Mouse (Mus musculus): ENCODE results near the gene Hecw1. TPM values are rescaled to one million over a fixed set of nuclear protein-coding genes. Genes with fewer than 3 reads are reported as not detected.

The Hecw1 gene
- polyA plus RNA-seq, 1 experiment from 2014 or later: not detected

DNA sequence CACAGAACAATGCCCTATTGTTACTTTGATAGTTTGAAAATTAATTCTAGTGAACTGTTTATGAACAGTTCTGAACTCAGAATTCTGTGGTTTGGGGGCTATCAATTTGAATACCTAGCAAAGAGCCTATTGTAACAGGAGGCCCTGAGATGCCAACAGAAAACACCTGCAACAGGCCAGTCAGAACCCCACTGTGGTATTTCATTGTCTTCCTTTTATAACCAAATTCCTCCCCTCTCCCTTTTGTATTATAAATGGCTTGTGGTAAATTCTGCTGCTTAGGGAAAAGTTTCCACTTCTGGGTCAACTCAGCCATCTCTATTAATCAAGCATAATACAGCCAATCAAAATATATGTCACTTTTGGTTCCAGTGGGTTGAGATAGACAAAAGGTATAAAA, 83.5 kb downstream of the Hecw1 start:
- no peak overlapping the region for H3K27ac ChIP-seq (ENCODE audit: low read depth, low read length)
- no peaks in the 10 kb centered on the region for H3K36me3 ChIP-seq (ENCODE audit: control insufficient read depth, insufficient read depth, low read length)
- no peak for ATAC-seq (ENCODE audit: low FRiP score, low TSS enrichment)
- H3K9ac ChIP-seq (ENCODE audit: low read depth, low read length): no peak overlapping the region
- H3K27me3 ChIP-seq (ENCODE audit: control insufficient read depth, insufficient read depth, low read length): no peaks in the 10 kb centered on the region
- H3K4me1 ChIP-seq (ENCODE audit: control insufficient read depth, insufficient read depth, low read length): no peaks in the 10 kb centered on the region
- no peaks in the 10 kb centered on the region for H3K9me3 ChIP-seq (ENCODE audit: control insufficient read depth, low read length)
- H3K4me2 ChIP-seq (replicated peaks; ENCODE audit: low read depth, low read length): no peak overlapping the region
- no peak overlapping the region for H3K4me3 ChIP-seq (ENCODE audit: low read length)

DNA sequence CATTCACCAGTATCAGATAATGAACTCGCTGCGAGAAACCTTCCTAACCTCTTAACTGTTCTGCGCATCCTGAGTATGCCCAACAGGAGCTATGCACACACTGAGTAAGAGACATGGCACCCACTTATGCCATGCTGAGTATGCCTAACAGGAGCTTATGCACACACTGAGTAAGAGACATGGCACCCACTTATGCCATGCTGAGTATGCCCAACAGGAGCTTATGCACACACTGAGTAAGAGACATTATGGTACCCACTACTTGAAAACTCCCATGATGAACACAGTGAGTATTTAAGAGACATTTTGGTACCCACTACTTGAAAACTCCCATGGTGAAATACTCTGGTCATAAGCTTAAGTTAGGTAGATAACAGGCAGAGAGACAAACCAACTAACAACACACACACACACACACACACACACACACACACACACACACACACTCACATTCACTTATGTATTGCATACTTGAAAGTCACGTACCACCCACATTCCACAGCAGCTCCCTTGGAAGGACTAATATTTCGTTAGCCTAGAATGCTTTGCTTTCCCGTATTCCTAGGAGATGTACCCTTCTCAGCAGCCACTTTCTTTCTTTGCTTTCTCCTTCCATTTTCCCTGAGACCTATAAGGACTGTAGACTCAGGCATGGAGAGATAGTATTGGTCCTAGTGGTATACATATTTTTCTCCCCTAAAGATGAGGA, 94.0 kb downstream of the Hecw1 start:
- no peak for ATAC-seq (ENCODE audit: low FRiP score, low TSS enrichment)
- Histone ChIP-seq H3K27me3 (ENCODE audit: control insufficient read depth, insufficient read depth, low read length) (no peaks in the 10 kb centered on the region), H3K4me1 (ENCODE audit: control insufficient read depth, insufficient read depth, low read length) (no peaks in the 10 kb centered on the region), H3K9ac (ENCODE audit: low read depth, low read length) (no peak overlapping the region), H3K4me3 (ENCODE audit: low read length) (no peak overlapping the region), H3K36me3 (ENCODE audit: control insufficient read depth, insufficient read depth, low read length) (no peaks in the 10 kb centered on the region), H3K9me3 (ENCODE audit: control insufficient read depth, low read length) (no peaks in the 10 kb centered on the region), H3K4me2 (replicated peaks; ENCODE audit: low read depth, low read length) (no peak overlapping the region), H3K27ac (ENCODE audit: low read depth, low read length) (no peak overlapping the region)
- 91% methylated on average over 6 of the region's 6 CpGs for WGBS

DNA sequence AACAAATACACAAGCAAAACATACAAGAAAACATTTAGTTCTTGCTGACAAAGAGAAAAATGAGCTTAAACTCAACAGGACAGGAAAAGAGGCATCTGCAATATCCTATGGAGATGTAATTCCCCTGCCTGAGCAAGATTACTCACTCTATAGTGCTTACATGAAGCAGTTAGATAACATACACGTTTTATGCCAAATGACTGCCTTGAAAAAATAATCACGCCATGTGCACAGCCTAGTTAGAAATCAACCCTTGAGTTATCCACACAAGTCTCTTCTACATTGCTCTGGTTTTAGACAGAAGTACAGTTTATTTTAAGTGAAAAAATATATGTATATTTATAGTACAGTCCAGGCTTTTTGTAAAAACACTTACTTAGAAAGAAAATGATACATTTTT, 98.2 kb downstream of the Hecw1 start:
- Histone ChIP-seq H3K4me2 (replicated peaks; ENCODE audit: low read depth, low read length) (no peak overlapping the region), H3K4me3 (ENCODE audit: low read length) (no peak overlapping the region), H3K36me3 (ENCODE audit: control insufficient read depth, insufficient read depth, low read length) (no peaks in the 10 kb centered on the region), H3K27ac (ENCODE audit: low read depth, low read length) (no peak overlapping the region), H3K9me3 (ENCODE audit: control insufficient read depth, low read length) (no peaks in the 10 kb centered on the region), H3K4me1 (ENCODE audit: control insufficient read depth, insufficient read depth, low read length) (no peaks in the 10 kb centered on the region), H3K27me3 (ENCODE audit: control insufficient read depth, insufficient read depth, low read length) (no peaks in the 10 kb centered on the region), H3K9ac (ENCODE audit: low read depth, low read length) (no peak overlapping the region)
- WGBS: 85% methylated on average over 2 of the region's 2 CpGs
- ATAC-seq (ENCODE audit: low FRiP score, low TSS enrichment): no peak

DNA sequence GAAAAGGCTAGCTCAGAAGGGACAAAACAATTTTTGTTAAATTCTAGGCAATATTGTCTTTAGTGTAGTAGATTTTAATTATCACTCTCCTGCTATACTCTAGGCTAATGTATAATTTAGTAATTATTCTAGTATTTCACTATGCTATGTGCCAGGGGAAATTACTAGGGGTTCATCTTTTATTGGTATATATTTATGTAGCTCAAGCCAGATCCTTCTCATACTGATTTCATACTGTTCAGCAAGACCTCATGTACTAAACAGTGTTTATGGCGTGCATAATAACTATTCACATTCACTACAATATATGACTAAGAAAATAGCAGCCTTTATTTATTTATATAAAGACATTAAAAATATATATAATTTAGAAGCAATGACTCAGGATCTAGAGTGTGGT, 109.6 kb downstream of the Hecw1 start:
- Histone ChIP-seq H3K9ac (ENCODE audit: low read depth, low read length) (no peak overlapping the region), H3K4me3 (ENCODE audit: low read length) (no peak overlapping the region), H3K9me3 (ENCODE audit: control insufficient read depth, low read length) (no peaks in the 10 kb centered on the region), H3K36me3 (ENCODE audit: control insufficient read depth, insufficient read depth, low read length) (no peaks in the 10 kb centered on the region), H3K4me1 (ENCODE audit: control insufficient read depth, insufficient read depth, low read length) (no peaks in the 10 kb centered on the region), H3K27ac (ENCODE audit: low read depth, low read length) (no peak overlapping the region), H3K27me3 (ENCODE audit: control insufficient read depth, insufficient read depth, low read length) (no peaks in the 10 kb centered on the region), H3K4me2 (replicated peaks; ENCODE audit: low read depth, low read length) (no peak overlapping the region)
- 80% methylated on average over 1 of the region's 1 CpGs for WGBS
- no peak for ATAC-seq (ENCODE audit: low FRiP score, low TSS enrichment)

DNA sequence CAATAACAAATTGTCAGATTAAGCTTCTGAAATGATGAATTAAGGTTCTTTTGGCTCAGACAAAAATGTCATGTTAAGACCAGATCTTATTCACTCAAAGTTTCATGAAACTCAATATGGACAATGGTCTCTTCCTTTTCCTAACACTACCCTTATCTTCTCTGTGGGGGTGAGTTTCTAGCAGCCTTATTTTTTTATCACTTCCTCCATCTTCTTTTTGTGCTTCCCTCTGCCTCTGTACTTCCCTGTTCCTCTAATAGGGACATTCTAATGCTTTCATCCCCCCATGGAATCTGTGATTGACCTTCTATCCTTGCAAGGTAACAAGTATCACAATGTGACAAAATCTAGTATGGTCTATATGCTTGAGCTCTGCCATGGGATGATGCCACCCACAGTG, 148.6 kb downstream of the Hecw1 start:
- no peaks in the 10 kb centered on the region for H3K36me3 ChIP-seq (ENCODE audit: control insufficient read depth, insufficient read depth, low read length)
- H3K4me1 ChIP-seq (ENCODE audit: control insufficient read depth, insufficient read depth, low read length): no peaks in the 10 kb centered on the region
- ATAC-seq (ENCODE audit: low FRiP score, low TSS enrichment): no peak
- no peak overlapping the region for H3K9ac ChIP-seq (ENCODE audit: low read depth, low read length)
- no peaks in the 10 kb centered on the region for H3K9me3 ChIP-seq (ENCODE audit: control insufficient read depth, low read length)
- H3K27me3 ChIP-seq (ENCODE audit: control insufficient read depth, insufficient read depth, low read length): no peaks in the 10 kb centered on the region
- no peak overlapping the region for H3K4me2 ChIP-seq (replicated peaks; ENCODE audit: low read depth, low read length)
- H3K4me3 ChIP-seq (ENCODE audit: low read length): no peak overlapping the region
- H3K27ac ChIP-seq (ENCODE audit: low read depth, low read length): no peak overlapping the region

DNA sequence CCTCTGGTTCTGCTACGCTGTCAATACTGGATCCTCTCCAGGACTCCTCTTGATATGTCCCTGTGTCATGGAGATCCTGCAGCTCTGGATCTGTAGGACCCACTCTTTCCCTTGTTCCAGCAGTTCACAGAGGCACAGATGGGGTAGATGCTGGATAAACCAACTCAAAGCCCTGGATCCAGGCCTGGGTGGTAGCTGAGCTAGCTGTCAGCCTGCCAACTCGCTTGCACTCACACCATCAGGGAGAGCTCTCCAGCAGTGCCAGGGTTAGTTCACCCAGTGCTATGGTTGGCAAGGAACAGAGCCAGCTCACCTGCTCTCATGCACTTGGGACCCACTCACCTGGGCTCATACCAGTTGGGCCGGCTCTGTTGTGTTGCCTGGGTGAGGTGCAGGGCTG, 157.5 kb downstream of the Hecw1 start:
- Histone ChIP-seq H3K9ac (ENCODE audit: low read depth, low read length) (no peak overlapping the region), H3K9me3 (ENCODE audit: control insufficient read depth, low read length) (no peaks in the 10 kb centered on the region), H3K27me3 (ENCODE audit: control insufficient read depth, insufficient read depth, low read length) (no peaks in the 10 kb centered on the region), H3K36me3 (ENCODE audit: control insufficient read depth, insufficient read depth, low read length) (no peaks in the 10 kb centered on the region), H3K4me1 (ENCODE audit: control insufficient read depth, insufficient read depth, low read length) (no peaks in the 10 kb centered on the region), H3K4me2 (replicated peaks; ENCODE audit: low read depth, low read length) (no peak overlapping the region), H3K27ac (ENCODE audit: low read depth, low read length) (no peak overlapping the region), H3K4me3 (ENCODE audit: low read length) (no peak overlapping the region)
- ATAC-seq (ENCODE audit: low FRiP score, low TSS enrichment): no peak
- 96% methylated on average over 3 of the region's 3 CpGs for WGBS

DNA sequence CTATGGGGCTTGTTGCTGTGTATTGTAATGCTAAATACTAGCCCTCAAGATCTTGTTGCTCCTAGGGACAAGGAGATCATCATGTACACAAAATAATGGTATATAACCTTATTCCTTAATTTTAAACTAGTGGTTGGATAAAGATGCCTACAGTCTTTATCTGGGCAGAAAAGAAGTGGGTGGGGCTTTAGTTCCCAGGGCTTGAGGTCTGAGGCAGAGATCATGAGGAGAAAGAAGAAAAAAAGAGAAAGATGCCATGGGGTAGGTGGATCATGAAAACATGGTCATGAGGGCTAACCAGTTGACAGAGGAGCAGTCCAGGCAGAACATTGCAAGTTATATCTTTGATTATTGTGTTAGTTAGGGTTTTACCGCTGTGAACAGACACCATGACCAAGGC, 195.8 kb downstream of the Hecw1 start:
- Histone ChIP-seq H3K9ac (ENCODE audit: low read depth, low read length) (no peak overlapping the region), H3K27me3 (ENCODE audit: control insufficient read depth, insufficient read depth, low read length) (no peaks in the 10 kb centered on the region), H3K4me2 (replicated peaks; ENCODE audit: low read depth, low read length) (no peak overlapping the region), H3K4me1 (ENCODE audit: control insufficient read depth, insufficient read depth, low read length) (no peaks in the 10 kb centered on the region), H3K4me3 (ENCODE audit: low read length) (no peak overlapping the region), H3K9me3 (ENCODE audit: control insufficient read depth, low read length) (no peaks in the 10 kb centered on the region), H3K36me3 (ENCODE audit: control insufficient read depth, insufficient read depth, low read length) (no peaks in the 10 kb centered on the region), H3K27ac (ENCODE audit: low read depth, low read length) (no peak overlapping the region)
- no peak for ATAC-seq (ENCODE audit: low FRiP score, low TSS enrichment)
- WGBS: 89% methylated on average over 1 of the region's 1 CpGs

DNA sequence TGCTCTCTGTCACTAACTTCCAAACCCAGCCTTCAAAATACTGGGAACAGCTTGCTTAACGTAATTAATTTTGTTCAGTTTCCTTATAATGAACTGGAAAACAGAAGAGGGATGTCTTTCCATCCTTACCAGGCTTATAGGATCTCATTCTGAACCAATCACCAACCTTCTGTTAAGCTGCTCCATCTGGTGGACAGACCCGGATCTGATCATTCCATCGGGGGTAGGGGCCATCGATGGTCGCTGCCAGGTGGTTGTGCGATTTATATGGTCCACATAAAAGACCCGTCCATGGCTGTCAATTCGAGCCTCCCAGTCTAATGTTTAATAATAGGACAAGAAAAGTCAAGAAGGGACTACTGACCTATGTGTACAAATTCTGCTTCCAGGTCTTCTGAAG, 216.4 kb downstream of the Hecw1 start:
- Histone ChIP-seq H3K4me2 (replicated peaks; ENCODE audit: low read depth, low read length) (no peak overlapping the region), H3K4me3 (ENCODE audit: low read length) (no peak overlapping the region), H3K9ac (ENCODE audit: low read depth, low read length) (no peak overlapping the region), H3K36me3 (ENCODE audit: control insufficient read depth, insufficient read depth, low read length) (no peaks in the 10 kb centered on the region), H3K9me3 (ENCODE audit: control insufficient read depth, low read length) (no peaks in the 10 kb centered on the region), H3K27ac (ENCODE audit: low read depth, low read length) (no peak overlapping the region), H3K27me3 (ENCODE audit: control insufficient read depth, insufficient read depth, low read length) (no peaks in the 10 kb centered on the region), H3K4me1 (ENCODE audit: control insufficient read depth, insufficient read depth, low read length) (no peaks in the 10 kb centered on the region)
- 19% methylated on average over 8 of the region's 8 CpGs for WGBS
- no peak for ATAC-seq (ENCODE audit: low FRiP score, low TSS enrichment)

DNA sequence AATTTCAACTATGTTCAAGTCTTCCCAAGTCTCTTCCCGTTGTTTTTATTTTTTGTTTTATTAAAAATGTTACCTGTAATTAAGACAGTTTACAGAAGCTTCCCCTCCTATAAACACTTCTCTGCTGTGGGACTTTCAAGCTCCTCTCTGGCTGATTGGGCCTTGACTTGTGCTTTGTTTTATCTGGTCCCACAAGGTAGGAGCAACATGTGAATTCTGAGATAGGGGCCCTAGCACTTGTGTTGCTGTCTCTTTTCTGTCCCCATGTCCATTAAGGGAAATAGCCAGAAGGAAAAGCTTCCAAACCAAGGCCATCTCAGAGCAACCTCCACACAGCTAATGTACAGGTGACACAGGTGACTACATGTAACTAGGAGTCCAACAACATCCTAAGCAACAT, 218.9 kb downstream of the Hecw1 start:
- H3K9ac ChIP-seq (ENCODE audit: low read depth, low read length): no peak overlapping the region
- no peak overlapping the region for H3K4me3 ChIP-seq (ENCODE audit: low read length)
- no peaks in the 10 kb centered on the region for H3K27me3 ChIP-seq (ENCODE audit: control insufficient read depth, insufficient read depth, low read length)
- no peak overlapping the region for H3K4me2 ChIP-seq (replicated peaks; ENCODE audit: low read depth, low read length)
- H3K9me3 ChIP-seq (ENCODE audit: control insufficient read depth, low read length): no peaks in the 10 kb centered on the region
- no peak overlapping the region for H3K27ac ChIP-seq (ENCODE audit: low read depth, low read length)
- no peaks in the 10 kb centered on the region for H3K36me3 ChIP-seq (ENCODE audit: control insufficient read depth, insufficient read depth, low read length)
- ATAC-seq (ENCODE audit: low FRiP score, low TSS enrichment): no peak
- WGBS: 92% methylated on average over 1 of the region's 1 CpGs
- no peaks in the 10 kb centered on the region for H3K4me1 ChIP-seq (ENCODE audit: control insufficient read depth, insufficient read depth, low read length)

Measured in kidney, embryonic 14.5 days (tissue).